Mouse (Mus musculus) limb, embryonic 15.5 days (tissue): ENCODE measurements around the gene Acpp. TPM values are rescaled to one million over a fixed set of nuclear protein-coding genes. Genes with fewer than 3 reads are reported as not detected.

Experiments
- ATAC-seq: fragments of 200-750 bp; cut with Nextera tagmentation; 2 replicates; pipeline ENCODE4 v1.8.0; 2017; ENCODE audit warnings: low read depth, moderate TSS enrichment; ENCODE audit not compliant: insufficient number of reproducible peaks, low FRiP score, low TSS enrichment
- H3K27ac ChIP-seq: fragments of 300-500 bp; sonication (generic); 2 replicates; pipeline ENCODE4 v1.5.1; 2015; ENCODE audit warnings: moderate library complexity, mild to moderate bottlenecking, inconsistent platforms
- H3K27me3 ChIP-seq: fragments of 300-500 bp; sonication (generic); 2 replicates; pipeline ENCODE4 v1.6.1; 2015; ENCODE audit warnings: inconsistent platforms
- H3K36me3 ChIP-seq: fragments of 300-500 bp; sonication (generic); 2 replicates; pipeline ENCODE4 v1.6.1; 2015; ENCODE audit warnings: inconsistent platforms
- H3K4me1 ChIP-seq: fragments of 300-500 bp; sonication (generic); 2 replicates; pipeline ENCODE4 v1.6.1; 2015; ENCODE audit warnings: inconsistent platforms
- H3K4me2 ChIP-seq: fragments of 300-500 bp; sonication (generic); 2 replicates; pipeline ENCODE4 v1.6.1; 2015; ENCODE audit warnings: mild to moderate bottlenecking, inconsistent platforms
- H3K4me3 ChIP-seq: fragments of 300-500 bp; sonication (generic); 2 replicates; pipeline ENCODE4 v1.5.1; 2015; ENCODE audit warnings: mild to moderate bottlenecking, inconsistent platforms
- H3K9ac ChIP-seq: fragments of 300-500 bp; sonication (generic); 2 replicates; pipeline ENCODE4 v1.6.1; 2015; ENCODE audit warnings: inconsistent platforms
- H3K9me3 ChIP-seq: fragments of 300-500 bp; sonication (generic); 2 replicates; pipeline ENCODE4 v1.6.1; 2016; ENCODE audit warnings: inconsistent platforms
- WGBS: fragments of 180-500 bp; shearing (Covaris S2); methylation state at CpG from one replicate; pipeline ENCODE4 v1.1.7; 2015; 5-methylcytosine and 5-hydroxymethylcytosine counted together
- polyA plus RNA-seq: library from polyadenylated mRNA; unstranded; fragments of >200 nt; fragmentation: Nextera tagmentation; extraction: Ambion mirVana; gene quantifications from 2 replicates; pipeline ENCODE4 v1.2.1, GENCODE M21; 2015

Gene Acpp
- polyA plus RNA-seq, 1 experiment from 2014 or later = 3.0 TPM

GRCm38 (mm10) chr9:104297041-104297440 lies 40.5 kb downstream of the Acpp start:
- Histone ChIP-seq H3K36me3 (no peaks in the 10 kb centered on the region), H3K4me3 (no peak overlapping the region), H3K27ac (no peak overlapping the region), H3K4me1 (no peaks in the 10 kb centered on the region), H3K4me2 (no peak overlapping the region), H3K9me3 (no peaks in the 10 kb centered on the region), H3K9ac (no peak overlapping the region), H3K27me3 (no peaks in the 10 kb centered on the region)
- ATAC-seq = no peak
- 73% methylated on average over 3 of the region's 3 CpGs for WGBS

- Histone ChIP-seq H3K4me3 (no peak overlapping the region), H3K27ac (no peak overlapping the region), H3K9me3 (no peaks in the 10 kb centered on the region), H3K27me3 (no peaks in the 10 kb centered on the region), H3K4me2 (no peak overlapping the region), H3K4me1 (no peaks in the 10 kb centered on the region), H3K9ac (no peak overlapping the region), H3K36me3 (no peaks in the 10 kb centered on the region)
- 67% methylated on average over 6 of the region's 6 CpGs for WGBS
- ATAC-seq = no peak
Measured at GRCm38 (mm10) chr9:104284934-104285333, 52.6 kb downstream of the Acpp start.

- no peak overlapping the region for H3K4me2 ChIP-seq
- no peak for ATAC-seq
- H3K9me3 ChIP-seq = no peaks in the 10 kb centered on the region
- H3K4me3 ChIP-seq = no peak overlapping the region
- no peak overlapping the region for H3K9ac ChIP-seq
- H3K27ac ChIP-seq = no peak overlapping the region
- WGBS = 40% methylated on average over 8 of the region's 8 CpGs
- no peaks in the 10 kb centered on the region for H3K36me3 ChIP-seq
- peaks cover 4% of the 10 kb centered on the region; the same call in 1 of the 2 replicates for H3K27me3 ChIP-seq
- no peaks in the 10 kb centered on the region for H3K4me1 ChIP-seq
Measured at GRCm38 (mm10) chr9:104282536-104282935, 55.0 kb downstream of the Acpp start.

GRCm38 (mm10) chr9:104281737-104282136 lies 55.8 kb downstream of the Acpp start:
- no peak overlapping the region for H3K4me2 ChIP-seq
- no peaks in the 10 kb centered on the region for H3K9me3 ChIP-seq
- ATAC-seq = no peak
- no peaks in the 10 kb centered on the region for H3K36me3 ChIP-seq
- no peak overlapping the region for H3K4me3 ChIP-seq
- no peaks in the 10 kb centered on the region for H3K4me1 ChIP-seq
- no peak overlapping the region for H3K9ac ChIP-seq
- H3K27me3 ChIP-seq = peaks cover 4% of the 10 kb centered on the region; the same call in 1 of the 2 replicates
- WGBS = 68% methylated on average over 5 of the region's 5 CpGs
- H3K27ac ChIP-seq = no peak overlapping the region

- ATAC-seq = no peak
- no peak overlapping the region for H3K4me2 ChIP-seq
- H3K4me3 ChIP-seq = no peak overlapping the region
- no peaks in the 10 kb centered on the region for H3K4me1 ChIP-seq
- H3K27ac ChIP-seq = no peak overlapping the region
- H3K9ac ChIP-seq = no peak overlapping the region
- peaks cover 4% of the 10 kb centered on the region; the same call in 1 of the 2 replicates for H3K27me3 ChIP-seq
- no peaks in the 10 kb centered on the region for H3K9me3 ChIP-seq
- no peaks in the 10 kb centered on the region for H3K36me3 ChIP-seq
- 73% methylated on average over 8 of the region's 8 CpGs for WGBS
Measured at GRCm38 (mm10) chr9:104280725-104281495, 56.6 kb downstream of the Acpp start.

GRCm38 (mm10) chr9:104277528-104278162 lies 59.9 kb downstream of the Acpp start:
- Histone ChIP-seq H3K36me3 (no peaks in the 10 kb centered on the region), H3K27ac (no peak overlapping the region), H3K4me3 (no peak overlapping the region), H3K9ac (no peak overlapping the region), H3K4me2 (no peak overlapping the region), H3K27me3 (peaks cover 7% of the 10 kb centered on the region; the same call in 1 of the 2 replicates), H3K4me1 (no peaks in the 10 kb centered on the region), H3K9me3 (no peaks in the 10 kb centered on the region)
- ATAC-seq = no peak
- 23% methylated on average over 18 of the region's 18 CpGs for WGBS

GRCm38 (mm10) chr9:104275084-104275785 lies 62.3 kb downstream of the Acpp start:
- WGBS = 78% methylated on average over 17 of the region's 17 CpGs
- no peak overlapping the region for H3K4me3 ChIP-seq
- no peaks in the 10 kb centered on the region for H3K9me3 ChIP-seq
- H3K4me1 ChIP-seq = no peaks in the 10 kb centered on the region
- H3K9ac ChIP-seq = no peak overlapping the region
- H3K27ac ChIP-seq = no peak overlapping the region
- peaks cover 7% of the 10 kb centered on the region; the same call in 1 of the 2 replicates for H3K27me3 ChIP-seq
- no peak for ATAC-seq
- H3K36me3 ChIP-seq = no peaks in the 10 kb centered on the region
- H3K4me2 ChIP-seq = no peak overlapping the region

- Histone ChIP-seq H3K27me3 (0 out of 2 replicates have a peak, but pooled peaks cover 3% of the 10 kb centered on the region), H3K36me3 (no peaks in the 10 kb centered on the region), H3K4me2 (no peak overlapping the region), H3K9me3 (no peaks in the 10 kb centered on the region), H3K27ac (no peak overlapping the region), H3K4me3 (no peak overlapping the region), H3K9ac (no peak overlapping the region), H3K4me1 (no peaks in the 10 kb centered on the region)
- ATAC-seq = no peak
- WGBS = 70% methylated on average over 4 of the region's 4 CpGs
Measured at GRCm38 (mm10) chr9:104272057-104272456, 65.5 kb downstream of the Acpp start.

GRCm38 (mm10) chr9:104271642-104272041 lies 65.9 kb downstream of the Acpp start:
- H3K9me3 ChIP-seq = no peaks in the 10 kb centered on the region
- no peaks in the 10 kb centered on the region for H3K4me1 ChIP-seq
- no peak for ATAC-seq
- no peak overlapping the region for H3K4me3 ChIP-seq
- WGBS = 42% methylated on average over 4 of the region's 4 CpGs
- H3K27ac ChIP-seq = no peak overlapping the region
- H3K4me2 ChIP-seq = no peak overlapping the region
- no peaks in the 10 kb centered on the region for H3K36me3 ChIP-seq
- H3K9ac ChIP-seq = no peak overlapping the region
- 0 out of 2 replicates have a peak, but pooled peaks cover 3% of the 10 kb centered on the region for H3K27me3 ChIP-seq

GRCm38 (mm10) chr9:104269944-104270343 lies 67.6 kb downstream of the Acpp start:
- no peaks in the 10 kb centered on the region for H3K9me3 ChIP-seq
- H3K4me2 ChIP-seq = no peak overlapping the region
- no peak overlapping the region for H3K9ac ChIP-seq
- H3K4me3 ChIP-seq = no peak overlapping the region
- ATAC-seq = no peak
- H3K4me1 ChIP-seq = no peaks in the 10 kb centered on the region
- H3K27me3 ChIP-seq = no peaks in the 10 kb centered on the region
- no peak overlapping the region for H3K27ac ChIP-seq
- no peaks in the 10 kb centered on the region for H3K36me3 ChIP-seq
- 74% methylated on average over 3 of the region's 3 CpGs for WGBS

GRCm38 (mm10) chr9:104269349-104269871 lies 68.1 kb downstream of the Acpp start:
- no peaks in the 10 kb centered on the region for H3K36me3 ChIP-seq
- no peak overlapping the region for H3K9ac ChIP-seq
- H3K27me3 ChIP-seq = no peaks in the 10 kb centered on the region
- H3K27ac ChIP-seq = no peak overlapping the region
- ATAC-seq = no peak; the same call in 1 of the 2 replicates
- WGBS = 54% methylated on average over 10 of the region's 10 CpGs
- H3K9me3 ChIP-seq = no peaks in the 10 kb centered on the region
- no peaks in the 10 kb centered on the region for H3K4me1 ChIP-seq
- no peak overlapping the region for H3K4me2 ChIP-seq
- H3K4me3 ChIP-seq = no peak overlapping the region

GRCm38 (mm10) chr9:104264567-104264966 lies 73.0 kb downstream of the Acpp start:
- H3K9ac ChIP-seq = no peak overlapping the region
- H3K4me1 ChIP-seq = peaks cover 19% of the 10 kb centered on the region
- H3K27me3 ChIP-seq = no peaks in the 10 kb centered on the region
- no peak overlapping the region for H3K4me3 ChIP-seq
- H3K27ac ChIP-seq = no peak overlapping the region
- H3K4me2 ChIP-seq = no peak overlapping the region
- H3K9me3 ChIP-seq = no peaks in the 10 kb centered on the region
- WGBS = 90% methylated on average over 2 of the region's 2 CpGs
- no peak for ATAC-seq
- no peaks in the 10 kb centered on the region for H3K36me3 ChIP-seq
